Mouse (Mus musculus) MEL (cell line): Measurements from ENCODE around the gene Cdh4. TPM values are rescaled to one million over a fixed set of nuclear protein-coding genes. Genes with fewer than 3 reads are reported as not detected.

Source experiments
- DNase-seq: peaks from one replicate; pipeline ENCODE4 v3.0.0; 2011; ENCODE audit warnings: low read depth, low spot score
- H3K27ac ChIP-seq: 2 replicates; pipeline ENCODE4 v1.5.1; 2012; ENCODE audit warnings: low read depth, mild to moderate bottlenecking, control low read depth, low read length, moderate library complexity; ENCODE audit not compliant: control insufficient read depth
- H3K27me3 ChIP-seq, 2 experiments: fragments of 150-350 bp in 1 of 2; sonication (generic) in 1 of 2; 2 replicates each; pipeline ENCODE4 v1.6.1; 2012; ENCODE audit warnings: low read length in 2 of 2, mild to moderate bottlenecking in 2 of 2, improper control_type of control experiment in 1 of 2, moderate library complexity in 1 of 2; ENCODE audit not compliant: insufficient read depth in 2 of 2, control insufficient read depth in 1 of 2
- H3K36me3 ChIP-seq, 2 experiments: 2 replicates each; pipeline ENCODE4 v1.6.1; 2012 to 2014; ENCODE audit warnings: low read length in 2 of 2, improper control_type of control experiment in 1 of 2, inconsistent platforms in 1 of 2, mild to moderate bottlenecking in 1 of 2; ENCODE audit not compliant: insufficient read depth in 2 of 2, control insufficient read depth in 1 of 2
- H3K4me1 ChIP-seq, 2 experiments: fragments of 150-350 bp in 1 of 2; sonication (generic) in 1 of 2; 2 replicates each; pipeline ENCODE4 v1.6.1; 2012; ENCODE audit warnings: low read length in 2 of 2, improper control_type of control experiment in 1 of 2, mild to moderate bottlenecking in 1 of 2; ENCODE audit not compliant: insufficient read depth in 2 of 2, control insufficient read depth in 1 of 2
- H3K4me3 ChIP-seq, 2 experiments: fragments of 150-350 bp in 1 of 2; sonication (generic) in 1 of 2; 2 replicates each; pipeline ENCODE4 v1.5.1; 2012; ENCODE audit warnings: low read depth in 2 of 2, low read length in 2 of 2, mild to moderate bottlenecking in 2 of 2, moderate library complexity in 2 of 2, control low read depth in 1 of 2, improper control_type of control experiment in 1 of 2; ENCODE audit not compliant: control insufficient read depth in 1 of 2, insufficient read depth in 1 of 2
- H3K79me2 ChIP-seq: 2 replicates; pipeline ENCODE4 v1.6.1; 2012; ENCODE audit warnings: mild to moderate bottlenecking, low read length, moderate library complexity; ENCODE audit not compliant: control insufficient read depth, poor library complexity, insufficient read depth
- H3K9ac ChIP-seq: 2 replicates; pipeline ENCODE4 v1.6.1; 2012; ENCODE audit warnings: low read depth, mild to moderate bottlenecking, control low read depth, low read length, moderate library complexity; ENCODE audit not compliant: control insufficient read depth, poor library complexity, severe bottlenecking
- H3K9me3 ChIP-seq: fragments of 150-350 bp; sonication (generic); replicated peaks from 2 replicates; pipeline ENCODE4 v1.6.1; 2012; ENCODE audit warnings: mild to moderate bottlenecking, low read length, improper control_type of control experiment, moderate library complexity; ENCODE audit not compliant: insufficient read depth
- BHLHE40 ChIP-seq: IDR thresholded peaks from 2 replicates; pipeline ENCODE4 v1.6.1; 2012; ENCODE audit warnings: low read depth, mild to moderate bottlenecking, inconsistent platforms, low read length, improper control_type of control experiment, borderline replicate concordance
- CTCF ChIP-seq, 3 experiments: IDR thresholded peaks in 2 of 3; conservative IDR thresholded peaks in 1 of 3; 2 replicates each; pipeline ENCODE4 v1.5.1; 2011 to 2012; ENCODE audit warnings: low read length in 3 of 3, low read depth in 2 of 3, mild to moderate bottlenecking in 2 of 3, improper control_type of control experiment in 1 of 3, inconsistent platforms in 1 of 3, mixed read lengths in 1 of 3, moderate library complexity in 1 of 3; ENCODE audit not compliant: control insufficient read depth in 1 of 3, insufficient read depth in 1 of 3, poor library complexity in 1 of 3, severe bottlenecking in 1 of 3
- E2F4 ChIP-seq: IDR thresholded peaks from 2 replicates; pipeline ENCODE4 v1.6.1; 2011; ENCODE audit warnings: low read depth, low read length, improper control_type of control experiment, borderline replicate concordance
- EP300 ChIP-seq, 2 experiments: IDR thresholded peaks; 2 replicates each; pipeline ENCODE4 v1.6.1; 2011; ENCODE audit warnings: improper control_type of control experiment in 2 of 2, low read length in 2 of 2, low read depth in 1 of 2, mild to moderate bottlenecking in 1 of 2
- ETS1 ChIP-seq: IDR thresholded peaks from 2 replicates; pipeline ENCODE4 v1.6.1; 2012; ENCODE audit warnings: low read depth, mild to moderate bottlenecking, inconsistent platforms, low read length, improper control_type of control experiment, moderate library complexity
- HCFC1 ChIP-seq: IDR thresholded peaks from 2 replicates; pipeline ENCODE4 v1.6.1; 2012; ENCODE audit warnings: low read depth, mild to moderate bottlenecking, inconsistent platforms, low read length, improper control_type of control experiment, moderate library complexity
- JUND ChIP-seq: IDR thresholded peaks from 2 replicates; pipeline ENCODE4 v1.6.1; 2011; ENCODE audit warnings: low read depth, mild to moderate bottlenecking, improper control_type of control experiment, low read length
- KAT2A ChIP-seq: conservative IDR thresholded peaks from 2 replicates; pipeline ENCODE4 v1.6.1; 2012; ENCODE audit warnings: low read depth, low read length, improper control_type of control experiment, inconsistent platforms
- MAX ChIP-seq: IDR thresholded peaks from 2 replicates; pipeline ENCODE4 v1.6.1; 2011; ENCODE audit warnings: low read length, improper control_type of control experiment
- MEF2A ChIP-seq: IDR thresholded peaks from 2 replicates; pipeline ENCODE4 v1.6.1; 2014; ENCODE audit warnings: low read depth, mild to moderate bottlenecking, inconsistent platforms, low read length, improper control_type of control experiment; ENCODE audit not compliant: poor library complexity, insufficient replicate concordance, severe bottlenecking; ENCODE audit errors: extremely low read depth
- MYB ChIP-seq: IDR thresholded peaks from 2 replicates; pipeline ENCODE4 v1.6.1; 2011; ENCODE audit warnings: mild to moderate bottlenecking, low read depth, low read length, improper control_type of control experiment
- MYC ChIP-seq: IDR thresholded peaks from 2 replicates; pipeline ENCODE4 v1.6.1; 2011; ENCODE audit warnings: low read depth, mild to moderate bottlenecking, low read length, improper control_type of control experiment, moderate library complexity
- POLR2AphosphoS5 ChIP-seq: IDR thresholded peaks from 2 replicates; pipeline ENCODE4 v1.6.1; 2012; ENCODE audit warnings: low read depth, borderline replicate concordance, mild to moderate bottlenecking, inconsistent platforms, low read length, moderate library complexity, mixed read lengths
- RAD21 ChIP-seq: IDR thresholded peaks from 2 replicates; pipeline ENCODE4 v1.6.1; 2011; ENCODE audit warnings: mild to moderate bottlenecking, low read depth, low read length, improper control_type of control experiment
- TAL1 ChIP-seq: IDR thresholded peaks from 2 replicates; pipeline ENCODE4 v1.6.1; 2012; ENCODE audit warnings: mild to moderate bottlenecking, inconsistent platforms, low read length, moderate library complexity, mixed read lengths
- TBP ChIP-seq: IDR thresholded peaks from 2 replicates; pipeline ENCODE4 v1.8.0; 2011; ENCODE audit warnings: low read depth, low read length, improper control_type of control experiment
- USF1 ChIP-seq: IDR thresholded peaks from 2 replicates; pipeline ENCODE4 v1.6.1; 2014; ENCODE audit warnings: low read depth, mild to moderate bottlenecking, inconsistent platforms, low read length, improper control_type of control experiment, moderate library complexity
- ZMIZ1 ChIP-seq: IDR thresholded peaks from 2 replicates; pipeline ENCODE4 v1.6.1; 2012; ENCODE audit warnings: low read depth, mild to moderate bottlenecking, inconsistent platforms, low read length, improper control_type of control experiment, moderate library complexity
- ZNF384 ChIP-seq: IDR thresholded peaks from 2 replicates; pipeline ENCODE4 v1.6.1; 2012; ENCODE audit warnings: low read depth, mild to moderate bottlenecking, inconsistent platforms, low read length, improper control_type of control experiment
- polyA plus RNA-seq, 2 experiments: library from polyadenylated mRNA; stranded (reverse) in 1 of 2; unstranded in 1 of 2; fragments of >175 nt in 1 of 2; fragments of >200 nt in 1 of 2; gene quantifications; 2 replicates each; pipeline versions ENCODE4 v1.2.1 to v1.2.4; 2012; ENCODE audit warnings: low replicate concordance in 2 of 2, low read depth in 1 of 2; ENCODE audit not compliant: insufficient read length in 2 of 2, insufficient read depth in 1 of 2, missing spikeins in 1 of 2
- total RNA-seq: library from RNA; depleted of rRNA; stranded (reverse); fragments of 300-350 nt; gene quantifications from 2 replicates; pipeline ENCODE4 v1.2.3, GENCODE M21; 2012

Gene Cdh4
- total and polyA plus RNA-seq, 3 experiments, result not detected

DNA sequence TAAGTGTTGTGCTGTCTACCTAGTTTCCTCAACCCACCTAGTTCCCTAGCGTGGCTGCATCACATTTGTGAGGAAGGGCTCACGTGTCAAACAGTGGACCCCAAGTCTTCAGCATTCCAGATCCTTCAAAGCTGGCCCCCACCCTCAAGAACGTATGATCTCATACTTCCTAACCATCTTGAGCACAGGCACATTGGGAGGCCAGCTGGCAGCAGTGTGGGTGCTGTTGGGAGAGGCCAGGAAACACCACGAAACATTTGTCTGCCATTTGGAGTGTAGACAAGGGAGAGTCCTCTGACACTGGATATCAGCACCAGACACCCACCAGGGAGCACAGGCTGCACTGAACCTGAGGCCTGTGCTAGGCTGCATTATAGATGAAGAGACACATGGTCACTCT is 113.7 kb downstream of the Cdh4 start:
- H3K27ac ChIP-seq, result no peak overlapping the region
- H3K4me1 ChIP-seq, result no peaks in the 10 kb centered on the region
- no peaks in the 10 kb centered on the region for H3K9me3 ChIP-seq

DNA sequence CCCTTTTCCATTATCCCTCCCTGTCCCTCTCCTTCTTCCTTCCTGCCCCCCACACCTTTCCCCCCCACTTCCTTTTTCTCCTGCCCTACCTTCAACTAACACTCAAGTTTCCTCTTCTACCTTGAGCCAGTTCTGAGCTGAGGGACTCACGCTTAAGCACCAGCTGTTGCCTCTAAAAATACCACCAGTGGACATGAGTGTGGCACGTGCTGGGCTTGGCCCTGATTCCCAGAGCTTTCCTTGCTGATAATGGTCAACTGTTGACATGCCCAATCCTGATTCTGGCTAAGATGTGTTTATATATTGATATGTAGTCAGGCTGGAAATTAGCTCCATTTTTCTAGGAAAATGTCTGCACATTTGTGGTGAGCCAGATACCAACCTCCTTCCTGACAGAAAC is 120.1 kb downstream of the Cdh4 start:
- H3K4me3 ChIP-seq, result no peak overlapping the region
- H3K4me1 ChIP-seq, result no peaks in the 10 kb centered on the region
- no peaks in the 10 kb centered on the region for H3K36me3 ChIP-seq
- H3K79me2 ChIP-seq, result no peaks in the 10 kb centered on the region
- H3K27me3 ChIP-seq, result no peaks in the 10 kb centered on the region
- no peaks in the 10 kb centered on the region for H3K9me3 ChIP-seq
- no peak for DNase-seq
- H3K27ac ChIP-seq, result no peak overlapping the region
- no peak overlapping the region for H3K9ac ChIP-seq
- no peak for TF ChIP-seq RAD21

More for the DNA sequence above, 113.7 kb downstream of the Cdh4 start:
- Histone ChIP-seq H3K27me3 (no peaks in the 10 kb centered on the region), H3K9ac (no peak overlapping the region), H3K79me2 (no peaks in the 10 kb centered on the region), H3K4me3 (no peak overlapping the region), H3K36me3 (no peaks in the 10 kb centered on the region)
- no peak for DNase-seq
- TF ChIP-seq TAL1, result no peak
- no peak for TF ChIP-seq POLR2AphosphoS5
- TF ChIP-seq HCFC1, result no peak
- no peak for TF ChIP-seq TBP
- no peak for TF ChIP-seq MEF2A
- no peak for TF ChIP-seq JUND
- TF ChIP-seq CTCF (IDR thresholded peaks at IDR 0.05 in 2 of 3, conservative IDR thresholded peaks at IDR 0.05 in 1 of 3; ENCODE audit: control insufficient read depth in 1 of 3, insufficient read depth in 1 of 3, low read depth in 2 of 3, low read length in 3 of 3, poor library complexity in 1 of 3, severe bottlenecking in 1 of 3), result no peak
- no peak for TF ChIP-seq BHLHE40
- no peak for TF ChIP-seq ZMIZ1
- no peak for TF ChIP-seq KAT2A
- no peak for TF ChIP-seq MAX
- no peak for TF ChIP-seq USF1
- no peak for TF ChIP-seq E2F4
- TF ChIP-seq ETS1, result no peak

DNA sequence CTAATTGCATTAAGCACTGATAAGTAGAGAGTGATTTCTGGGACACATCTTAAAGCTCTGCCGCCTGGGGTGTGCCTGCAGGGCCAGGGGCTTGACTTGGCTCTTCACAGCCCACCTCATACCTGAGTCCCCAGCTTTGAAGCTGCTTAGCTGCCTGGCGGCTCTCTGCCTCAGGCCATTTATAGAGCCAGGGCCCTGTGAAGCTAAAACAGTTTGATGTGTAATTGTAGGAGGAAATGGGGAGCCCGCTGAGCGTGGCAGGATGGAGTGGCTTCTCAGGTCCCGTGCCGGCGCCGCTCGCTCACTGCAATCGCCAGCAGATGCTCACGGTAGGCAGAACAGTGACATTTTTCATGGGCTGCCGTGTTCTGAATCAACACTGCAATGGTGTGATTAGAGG is 123.4 kb downstream of the Cdh4 start:
- TF ChIP-seq EP300 (IDR thresholded peaks at IDR 0.05; ENCODE audit: low read depth in 1 of 2, low read length in 2 of 2) (no peak), ZNF384 (no peak), BHLHE40 (no peak), MYC (no peak), MYB (no peak)
- no peaks in the 10 kb centered on the region for H3K9me3 ChIP-seq
- no peaks in the 10 kb centered on the region for H3K79me2 ChIP-seq

More for the DNA sequence above, 123.4 kb downstream of the Cdh4 start:
- Histone ChIP-seq H3K9ac (no peak overlapping the region), H3K4me3 (no peak overlapping the region), H3K36me3 (no peaks in the 10 kb centered on the region), H3K4me1 (no peaks in the 10 kb centered on the region), H3K27ac (no peak overlapping the region), H3K27me3 (no peaks in the 10 kb centered on the region)
- no peak for DNase-seq
